Mouse (Mus musculus) embryo, embryonic 11.5 days (tissue): ENCODE measurements around the gene Iqsec2.
"Not testable (repeated sequence)": the region's sequence is repeated elsewhere in the genome, so short reads cannot be mapped to it uniquely, and the experiment has no call there.

Source experiments
- DNase-seq: peaks from one replicate; pipeline ENCODE4 v3.0.0-alpha.2; 2012; ENCODE audit warnings: low read depth, low spot score

Gene Iqsec2

GRCm38 (mm10) chrX:152178843-152179545 lies 34.9 kb downstream of the Iqsec2 start:
- no peak for DNase-seq

GRCm38 (mm10) chrX:152179670-152180656 lies 35.9 kb downstream of the Iqsec2 start:
- DNase-seq = no peak

GRCm38 (mm10) chrX:152187151-152187550 lies 43.1 kb downstream of the Iqsec2 start:
- no peak for DNase-seq

- DNase-seq = no peak
Measured at GRCm38 (mm10) chrX:152191266-152191665, 47.2 kb downstream of the Iqsec2 start.

- no peak for DNase-seq
Measured at GRCm38 (mm10) chrX:152197814-152198648, 54.0 kb downstream of the Iqsec2 start.

GRCm38 (mm10) chrX:152201737-152202421 lies 57.8 kb downstream of the Iqsec2 start:
- DNase-seq = no peak

- no peak for DNase-seq
Measured at GRCm38 (mm10) chrX:152202422-152203103, 58.5 kb downstream of the Iqsec2 start.

GRCm38 (mm10) chrX:152203247-152203646 lies 59.2 kb downstream of the Iqsec2 start:
- no peak for DNase-seq

- no peak for DNase-seq
Measured at GRCm38 (mm10) chrX:152205486-152205885, 61.4 kb downstream of the Iqsec2 start.

GRCm38 (mm10) chrX:152214703-152215102 lies 70.6 kb downstream of the Iqsec2 start:
- DNase-seq = no peak

GRCm38 (mm10) chrX:152218529-152218928 lies 74.5 kb downstream of the Iqsec2 start:
- DNase-seq = no peak

GRCm38 (mm10) chrX:152221721-152222120 lies 77.7 kb downstream of the Iqsec2 start:
- DNase-seq = no peak

- no peak for DNase-seq
Measured at GRCm38 (mm10) chrX:152222226-152222625, 78.2 kb downstream of the Iqsec2 start.

GRCm38 (mm10) chrX:152223313-152223712 lies 79.2 kb downstream of the Iqsec2 start:
- no peak for DNase-seq

GRCm38 (mm10) chrX:152224280-152224679 lies 80.2 kb downstream of the Iqsec2 start:
- DNase-seq = no peak

GRCm38 (mm10) chrX:152232781-152233763 lies 89.0 kb downstream of the Iqsec2 start, which contains the start of gene Kdm5c:
Kdm5c (plus strand) TSS chrX:152233020.
- peak; percentile 98 for DNase-seq

- DNase-seq = no peak
Measured at GRCm38 (mm10) chrX:152234125-152234524, 90.1 kb downstream of the Iqsec2 start.

- no peak for DNase-seq
Measured at GRCm38 (mm10) chrX:152235758-152236157, 91.7 kb downstream of the Iqsec2 start.

GRCm38 (mm10) chrX:152243140-152243539 lies 99.1 kb downstream of the Iqsec2 start:
- not testable (repeated sequence) for DNase-seq
